8 mouse cellular contexts compared by ENCODE assay signal in genomic region chr2:70509021-70509632, GRCm38 (mm10). TPM values are rescaled to one million over a fixed set of nuclear protein-coding genes. Genes with fewer than 3 reads are reported as not detected.
DNase-seq lines count a peak whose midpoint lies in the region; TF ChIP-seq lines count a peak whose summit lies in the region.

No protein-coding gene starts in this region.

- no peak overlapping the region for H3K27ac ChIP-seq in ES-Bruce4 (ENCODE audit: insufficient read depth, low read length)
- H3K27ac ChIP-seq in layer of hippocampus, adult 2 months = no peak overlapping the region

- H3K9ac ChIP-seq in ES-Bruce4 (ENCODE audit: low read depth, poor library complexity, severe bottlenecking) = peak overlapping the region; percentile 37

- peak overlapping the region; percentile 65 for H3K4me3 ChIP-seq in ES-Bruce4 (ENCODE audit: low read depth, low read length)
- peak overlapping the region; percentile 62 for H3K4me3 ChIP-seq in layer of hippocampus, adult 2 months
- peak overlapping the region; percentile 77 for H3K4me3 ChIP-seq in lung, adult 2 months (replicated peaks; ENCODE audit: extremely low read depth, low read depth, low read length)

- no peak for TF ChIP-seq EP300 in ES-Bruce4 (IDR thresholded peaks at IDR 0.05; ENCODE audit: insufficient read depth, low read depth, low read length)

- peak; percentile 36 to 46 for DNase-seq in cerebellum, adult 18-20 months
- peak; percentile 69 for DNase-seq in forelimb bud, embryonic 11.5 days (ENCODE audit: low read depth, low spot score)
- peak; percentile 67 to 71 for DNase-seq in heart, postnatal 36 days
- peak; percentile 23 to 46 for DNase-seq in layer of hippocampus, adult 2 months (ENCODE audit: low spot score in 2 of 2)
- DNase-seq in lung, adult 2 months = peak; percentile 77
- DNase-seq in ovary, adult 18-20 months (ENCODE audit: low spot score) = peak; percentile 90
- peak; percentile 5 for DNase-seq in thymus, postnatal 25 days

- peaks cover 2% of the 10 kb centered on the region; the same call in 1 of the 2 replicates for H3K27me3 ChIP-seq in ES-Bruce4 (ENCODE audit: control insufficient read depth, insufficient read depth, low read length, poor library complexity, severe bottlenecking)

- no peaks in the 10 kb centered on the region for H3K36me3 ChIP-seq in ES-Bruce4 (ENCODE audit: control insufficient read depth, insufficient read depth, low read length, poor library complexity, severe bottlenecking)

- TF ChIP-seq CTCF in ES-Bruce4 (IDR thresholded peaks at IDR 0.05; ENCODE audit: low read depth, low read length) = peak; percentile 41
- peak; percentile 68 for TF ChIP-seq CTCF in layer of hippocampus, adult 2 months (conservative IDR thresholded peaks at IDR 0.05)
- TF ChIP-seq CTCF in lung, adult 2 months (IDR thresholded peaks at IDR 0.05; ENCODE audit: insufficient read depth, low read length) = peak; percentile 58

- TF ChIP-seq POLR2A in ES-Bruce4 (IDR thresholded peaks at IDR 0.05; ENCODE audit: insufficient read depth, low read length) = no peak
- TF ChIP-seq POLR2A in lung, adult 2 months (IDR thresholded peaks at IDR 0.05; ENCODE audit: borderline replicate concordance, extremely low read depth, low read depth, low read length) = 0 out of 2 replicates have a peak, but pooled peaks have one; percentile 10

- H3K9me3 ChIP-seq in ES-Bruce4 (replicated peaks; ENCODE audit: control insufficient read depth, insufficient read depth, low read length, poor library complexity, severe bottlenecking) = 0 out of 2 replicates have a peak, but pooled peaks cover 2% of the 10 kb centered on the region

- intact Hi-C loops in heart, postnatal 36 days (cut with DNase I) = no loop called here

- no peaks in the 10 kb centered on the region for H3K4me1 ChIP-seq in ES-Bruce4 (ENCODE audit: control insufficient read depth, insufficient read depth, low read length)
- H3K4me1 ChIP-seq in lung, adult 2 months (ENCODE audit: control insufficient read depth, insufficient read depth, low read length) = peaks cover 4% of the 10 kb centered on the region

- WGBS in lung, adult 2 months = under 1% methylated on average over 56 of the region's 56 CpGs

RNA-seq across cellular contexts. Expression of gene Erich2, which starts 0.5 kb away (rescaled TPM):
- 0.79 and 2.6 TPM in 2 replicates for polyA plus RNA-seq in ES-Bruce4 (2011; ENCODE audit: insufficient read depth, insufficient read length, low read depth, missing spikeins)
- not detected for total RNA-seq in heart, postnatal 36 days (2021)
- total RNA-seq in layer of hippocampus, adult 2 months (2021) = under 1 TPM in 1 of 2 experiments, not detected in 1; 0.39 TPM
- 3.5 and 4.4 TPM in 2 replicates for polyA plus RNA-seq in lung, adult 2 months (2012; rRNA removed)

RNA-seq across cellular contexts. Expression of gene Sp5, which starts 34.4 kb away (rescaled TPM):
- polyA plus RNA-seq in ES-Bruce4 (2011; ENCODE audit: insufficient read depth, insufficient read length, low read depth, missing spikeins) = 7.8 and 8.7 TPM in 2 replicates
- under 1 TPM in 1 of 2 experiments, not detected in 1; 0.14 TPM for total RNA-seq in heart, postnatal 36 days (2021)
- total RNA-seq in layer of hippocampus, adult 2 months (2021) = under 1 TPM; 0.39 to 0.51 TPM
- polyA plus RNA-seq in lung, adult 2 months (2012; rRNA removed) = 6.0 and 9.5 TPM in 2 replicates

RNA-seq across cellular contexts. Expression of gene Gad1, which starts 43.7 kb away (rescaled TPM):
- 4.5 and 7.2 TPM in 2 replicates for polyA plus RNA-seq in ES-Bruce4 (2011; ENCODE audit: insufficient read depth, insufficient read length, low read depth, missing spikeins)
- total RNA-seq in heart, postnatal 36 days (2021) = under 1 TPM; 0.43 to 0.80 TPM
- total RNA-seq in layer of hippocampus, adult 2 months (2021) = 100 to 1,000 TPM; 343 to 384 TPM
- polyA plus RNA-seq in lung, adult 2 months (2012; rRNA removed) = 0.28 and 0.37 TPM in 2 replicates

Comparison
In these comparisons a context has a peak if more than half of its experiments do, and no peak if none do; other contexts are left out.
1. DNase-seq: peak in every context shown above with its lines; median percentile 90 in ovary, adult 18-20 months; 77 in lung, adult 2 months; 69 in forelimb bud, embryonic 11.5 days; 69 in heart, postnatal 36 days; 41 in cerebellum, adult 18-20 months; 34 in layer of hippocampus, adult 2 months; 5 in thymus, postnatal 25 days.
2. RNA of gene Gad1, which starts 43.7 kb away (total RNA-seq): 343 to 384 TPM in layer of hippocampus, adult 2 months; 0.43 to 0.80 TPM in heart, postnatal 36 days; every median in the first group is over 100 times any median in the second.
3. Peak in every context shown above with its lines, with median percentiles within 50 percentile points of each other: H3K4me3 ChIP-seq and CTCF ChIP-seq.